Mouse (Mus musculus): ENCODE measurements around the gene Dirc2.
A peak's percentile ranks its signal among the peaks of the same experiment; 100 is the strongest.

Gene Dirc2

GRCm38 (mm10) chr16:35734038-35734437 is 35.1 kb downstream of the Dirc2 start:
- peak; percentile 75 for DNase-seq

GRCm38 (mm10) chr16:35732096-35732495 is 37.1 kb downstream of the Dirc2 start:
- no peak for DNase-seq

- peak; percentile 54 for DNase-seq
Observed at GRCm38 (mm10) chr16:35729151-35729738, 39.9 kb downstream of the Dirc2 start.

- DNase-seq = no peak
Observed at GRCm38 (mm10) chr16:35726601-35727000, 42.6 kb downstream of the Dirc2 start.

- DNase-seq = no peak
Observed at GRCm38 (mm10) chr16:35724561-35724960, 44.6 kb downstream of the Dirc2 start.

GRCm38 (mm10) chr16:35717761-35718160 is 51.4 kb downstream of the Dirc2 start:
- peak; percentile 79 for DNase-seq

GRCm38 (mm10) chr16:35716257-35716656 is 52.9 kb downstream of the Dirc2 start:
- no peak for DNase-seq

GRCm38 (mm10) chr16:35715771-35716170 is 53.4 kb downstream of the Dirc2 start:
- DNase-seq = no peak

GRCm38 (mm10) chr16:35715350-35715749 is 53.8 kb downstream of the Dirc2 start:
- peak; percentile 56 for DNase-seq

- DNase-seq = peak; percentile 57
Observed at GRCm38 (mm10) chr16:35714689-35715088, 54.5 kb downstream of the Dirc2 start.

GRCm38 (mm10) chr16:35713606-35714005 is 55.5 kb downstream of the Dirc2 start:
- DNase-seq = no peak

GRCm38 (mm10) chr16:35711004-35711403 is 58.2 kb downstream of the Dirc2 start:
- peak; percentile 45 for DNase-seq

GRCm38 (mm10) chr16:35707004-35707403 is 62.2 kb downstream of the Dirc2 start:
- no peak for DNase-seq

- no peak for DNase-seq
Observed at GRCm38 (mm10) chr16:35704796-35705195, 64.4 kb downstream of the Dirc2 start.

GRCm38 (mm10) chr16:35703763-35704679 is 65.1 kb downstream of the Dirc2 start:
- DNase-seq = no peak

GRCm38 (mm10) chr16:35701823-35702222 is 67.3 kb downstream of the Dirc2 start:
- no peak for DNase-seq

GRCm38 (mm10) chr16:35696103-35696502 is 73.1 kb downstream of the Dirc2 start:
- DNase-seq = no peak

GRCm38 (mm10) chr16:35694250-35694846 is 74.8 kb downstream of the Dirc2 start:
- DNase-seq = no peak

GRCm38 (mm10) chr16:35691606-35692005 is 77.5 kb downstream of the Dirc2 start:
- no peak for DNase-seq

GRCm38 (mm10) chr16:35686491-35686890 is 82.7 kb downstream of the Dirc2 start:
- no peak for DNase-seq

GRCm38 (mm10) chr16:35685027-35685426 is 84.1 kb downstream of the Dirc2 start:
- DNase-seq = no peak

GRCm38 (mm10) chr16:35681327-35682108 is 87.6 kb downstream of the Dirc2 start:
- peak; percentile 69 for DNase-seq

- peak; percentile 45 for DNase-seq
Observed at GRCm38 (mm10) chr16:35678476-35678875, 90.7 kb downstream of the Dirc2 start.
